Mouse (Mus musculus): ENCODE measurements around the gene Gna14.

- TF ChIP-seq CTCF (IDR thresholded peaks at IDR 0.05; ENCODE audit: insufficient read depth, low read depth, low read length) (no peak), POLR2A (IDR thresholded peaks at IDR 0.05; ENCODE audit: insufficient read depth, low read depth, low read length) (no peak)
Measured at GRCm38 (mm10) chr19:16510343-16511080, 75.0 kb downstream of the Gna14 start.

Measured in olfactory bulb, adult 2 months (tissue).